Mouse (Mus musculus) spleen, adult 2 months (tissue): ENCODE results near the gene Ppm1n. TPM values are rescaled to one million over a fixed set of nuclear protein-coding genes. Genes with fewer than 3 reads are reported as not detected.

ENCODE experiments used
- DNase-seq, 2 experiments: peaks; one replicate each; pipeline versions ENCODE4 v3.0.0 to v3.0.0-alpha.2; 2012 to 2021; ENCODE audit warnings: low spot score in 2 of 2, low read depth in 1 of 2
- H3K27ac ChIP-seq: fragments of 200-500 bp; 2 replicates; pipeline ENCODE4 v1.5.1; 2012; ENCODE audit warnings: low read length, inconsistent platforms; ENCODE audit not compliant: insufficient read depth
- H3K27me3 ChIP-seq: fragments of 200-500 bp; 2 replicates; pipeline ENCODE4 v1.6.1; 2012; ENCODE audit warnings: mild to moderate bottlenecking, moderate library complexity, low read length, inconsistent platforms; ENCODE audit not compliant: control insufficient read depth, insufficient read depth
- H3K36me3 ChIP-seq: fragments of 200-500 bp; 2 replicates; pipeline ENCODE4 v1.6.1; 2012; ENCODE audit warnings: mild to moderate bottlenecking, low read length, inconsistent platforms; ENCODE audit not compliant: control insufficient read depth, insufficient read depth
- H3K4me1 ChIP-seq: fragments of 200-500 bp; 2 replicates; pipeline ENCODE4 v1.6.1; 2011; ENCODE audit warnings: inconsistent platforms; ENCODE audit not compliant: control insufficient read depth, insufficient read depth, insufficient read length
- H3K4me3 ChIP-seq: fragments of 200-500 bp; 2 replicates; pipeline ENCODE4 v1.5.1; 2011; ENCODE audit warnings: mild to moderate bottlenecking, inconsistent platforms; ENCODE audit not compliant: insufficient read depth, insufficient read length; ENCODE audit errors: extremely low read depth
- CTCF ChIP-seq: fragments of 200-500 bp; IDR thresholded peaks from 2 replicates; pipeline ENCODE4 v1.5.1; 2011; ENCODE audit warnings: mild to moderate bottlenecking, inconsistent platforms; ENCODE audit not compliant: insufficient read depth, insufficient read length, insufficient replicate concordance; ENCODE audit errors: extremely low read depth
- POLR2A ChIP-seq: fragments of 200-500 bp; IDR thresholded peaks from 2 replicates; pipeline ENCODE4 v1.6.1; 2011; ENCODE audit warnings: low read depth, low read length, inconsistent platforms
- WGBS: fragments of 180-500 bp; shearing (Covaris S2); methylation state at CpG from one replicate; pipeline ENCODE4 v1.1.7; 2018; 5-methylcytosine and 5-hydroxymethylcytosine counted together
- polyA plus RNA-seq: library from polyadenylated mRNA; depleted of rRNA; stranded (reverse); fragments of >200 nt; gene quantifications from 2 replicates; pipeline ENCODE4 v1.2.3, GENCODE M21; 2012; rRNA removed

The Ppm1n gene
- 2.1 and 3.3 TPM in 2 replicates for polyA plus RNA-seq

- Histone ChIP-seq H3K27me3 (peaks cover 21% of the 10 kb centered on the region), H3K36me3 (no peaks in the 10 kb centered on the region), H3K27ac (no peak within 1 kb of the TSS), H3K4me1 (peaks cover 13% of the 10 kb centered on the region; the same call in 1 of the 2 replicates), H3K4me3 (peak within 1 kb of the TSS; percentile 16; the same call in 1 of the 2 replicates)
- no peak for DNase-seq
- WGBS, result 4% methylated on average over 46 of the region's 46 CpGs
- TF ChIP-seq POLR2A (no peak), CTCF (no peak)
Observed at GRCm38 (mm10) chr7:19279581-19280114, at the start of gene Ppm1n. Gene Ppm1n, minus strand, starts transcription at chr7:19280064.

GRCm38 (mm10) chr7:19328425-19328824, 48.6 kb upstream of the Ppm1n start:
- no peaks in the 10 kb centered on the region for H3K36me3 ChIP-seq

GRCm38 (mm10) chr7:19327782-19328181, 47.9 kb upstream of the Ppm1n start:
- TF ChIP-seq POLR2A, result no peak
- TF ChIP-seq CTCF, result no peak
- Histone ChIP-seq H3K27ac (no peak overlapping the region), H3K4me1 (peaks cover 26% of the 10 kb centered on the region), H3K36me3 (no peaks in the 10 kb centered on the region), H3K4me3 (no peak overlapping the region), H3K27me3 (peaks cover 2% of the 10 kb centered on the region; the same call in 1 of the 2 replicates)
- no peak for DNase-seq
- 62% methylated on average over 5 of the region's 5 CpGs for WGBS

More at GRCm38 (mm10) chr7:19328425-19328824, 48.6 kb upstream of the Ppm1n start:
- DNase-seq, result no peak
- peaks cover 2% of the 10 kb centered on the region; the same call in 1 of the 2 replicates for H3K27me3 ChIP-seq
- peaks cover 26% of the 10 kb centered on the region for H3K4me1 ChIP-seq
- no peak overlapping the region for H3K4me3 ChIP-seq
- TF ChIP-seq POLR2A, result no peak
- TF ChIP-seq CTCF, result no peak
- H3K27ac ChIP-seq, result no peak overlapping the region

GRCm38 (mm10) chr7:19327128-19327527, 47.3 kb upstream of the Ppm1n start:
- no peak for TF ChIP-seq CTCF
- no peak for TF ChIP-seq POLR2A
- Histone ChIP-seq H3K27me3 (peaks cover 2% of the 10 kb centered on the region; the same call in 1 of the 2 replicates), H3K36me3 (no peaks in the 10 kb centered on the region), H3K27ac (no peak overlapping the region), H3K4me3 (no peak overlapping the region), H3K4me1 (peaks cover 21% of the 10 kb centered on the region; the same call in 1 of the 2 replicates)
- DNase-seq, result no peak
- 5% methylated on average over 22 of the region's 22 CpGs for WGBS

GRCm38 (mm10) chr7:19326359-19326758, 46.5 kb upstream of the Ppm1n start:
- peaks cover 2% of the 10 kb centered on the region; the same call in 1 of the 2 replicates for H3K27me3 ChIP-seq
- TF ChIP-seq CTCF (no peak), POLR2A (no peak)
- no peak for DNase-seq
- 2% methylated on average over 20 of the region's 20 CpGs for WGBS
- H3K27ac ChIP-seq, result no peak overlapping the region
- no peak overlapping the region for H3K4me3 ChIP-seq
- H3K36me3 ChIP-seq, result no peaks in the 10 kb centered on the region
- peaks cover 23% of the 10 kb centered on the region; the same call in 1 of the 2 replicates for H3K4me1 ChIP-seq

- peak; percentile 36 to 78 for DNase-seq
- TF ChIP-seq POLR2A, result no peak
- TF ChIP-seq CTCF, result no peak
- Histone ChIP-seq H3K4me3 (no peak overlapping the region), H3K27me3 (peaks cover 2% of the 10 kb centered on the region; the same call in 1 of the 2 replicates), H3K36me3 (no peaks in the 10 kb centered on the region), H3K4me1 (peaks cover 27% of the 10 kb centered on the region; the same call in 1 of the 2 replicates), H3K27ac (no peak overlapping the region)
- 45% methylated on average over 21 of the region's 21 CpGs for WGBS
Observed at GRCm38 (mm10) chr7:19325262-19326199, 45.7 kb upstream of the Ppm1n start.

- no peak for DNase-seq
- 90% methylated on average over 11 of the region's 11 CpGs for WGBS
- Histone ChIP-seq H3K27me3 (peaks cover 2% of the 10 kb centered on the region; the same call in 1 of the 2 replicates), H3K36me3 (no peaks in the 10 kb centered on the region), H3K4me1 (peaks cover 38% of the 10 kb centered on the region; the same call in 1 of the 2 replicates), H3K4me3 (no peak overlapping the region), H3K27ac (no peak overlapping the region)
- TF ChIP-seq CTCF (no peak), POLR2A (no peak)
Observed at GRCm38 (mm10) chr7:19324221-19324620, 44.4 kb upstream of the Ppm1n start.
